Mouse (Mus musculus) liver, embryonic 15.5 days (tissue): Measurements from ENCODE around the gene Tcf20. TPM values are rescaled to one million over a fixed set of nuclear protein-coding genes. Genes with fewer than 3 reads are reported as not detected.

Experiments
- ATAC-seq: fragments of 200-750 bp; cut with Nextera tagmentation; 2 replicates; pipeline ENCODE4 v1.8.0; 2017; ENCODE audit warnings: moderate number of reproducible peaks, mild to moderate bottlenecking, moderate library complexity; ENCODE audit not compliant: insufficient read depth
- H3K27ac ChIP-seq: fragments of 300-500 bp; sonication (generic); replicated peaks from 2 replicates; pipeline ENCODE4 v1.5.1; 2015; ENCODE audit warnings: mild to moderate bottlenecking, inconsistent platforms
- H3K27me3 ChIP-seq: fragments of 300-500 bp; sonication (generic); 2 replicates; pipeline ENCODE4 v1.6.1; 2015; ENCODE audit warnings: mild to moderate bottlenecking, inconsistent platforms
- H3K36me3 ChIP-seq: fragments of 300-500 bp; sonication (generic); replicated peaks from 2 replicates; pipeline ENCODE4 v1.6.1; 2015; ENCODE audit warnings: moderate library complexity, mild to moderate bottlenecking, inconsistent platforms
- H3K4me1 ChIP-seq: fragments of 300-500 bp; sonication (generic); replicated peaks from 2 replicates; pipeline ENCODE4 v1.6.1; 2015; ENCODE audit warnings: inconsistent platforms
- H3K4me2 ChIP-seq: fragments of 300-500 bp; sonication (generic); 2 replicates; pipeline ENCODE4 v1.6.1; 2015; ENCODE audit warnings: moderate library complexity, mild to moderate bottlenecking, inconsistent platforms
- H3K4me3 ChIP-seq: fragments of 300-500 bp; sonication (generic); replicated peaks from 2 replicates; pipeline ENCODE4 v1.5.1; 2015; ENCODE audit warnings: mild to moderate bottlenecking, inconsistent platforms
- H3K9ac ChIP-seq: fragments of 300-500 bp; sonication (generic); 2 replicates; pipeline ENCODE4 v1.6.1; 2015; ENCODE audit warnings: moderate library complexity, mild to moderate bottlenecking, inconsistent platforms
- H3K9me3 ChIP-seq: fragments of 300-500 bp; sonication (generic); replicated peaks from 2 replicates; pipeline ENCODE4 v1.6.1; 2016; ENCODE audit warnings: inconsistent platforms
- WGBS: fragments of 180-500 bp; shearing (Covaris S2); methylation state at CpG from one replicate; pipeline ENCODE4 v1.1.7; 2015; ENCODE audit warnings: mixed read lengths; ENCODE audit not compliant: insufficient replicate concordance; 5-methylcytosine and 5-hydroxymethylcytosine counted together
- polyA plus RNA-seq: library from polyadenylated mRNA; unstranded; fragments of >200 nt; fragmentation: Nextera tagmentation; extraction: Ambion mirVana; gene quantifications from 2 replicates; pipeline ENCODE4 v1.2.1, GENCODE M21; 2015

Tcf20 gene
- polyA plus RNA-seq, 1 experiment from 2014 or later = 2.1 TPM

GRCm38 (mm10) chr15:83010990-83011664 lies 23.5 kb upstream of the Tcf20 start:
- WGBS = 69% methylated on average over 15 of the region's 15 CpGs
- H3K27ac ChIP-seq = no peak overlapping the region
- no peaks in the 10 kb centered on the region for H3K9me3 ChIP-seq
- no peaks in the 10 kb centered on the region for H3K36me3 ChIP-seq
- no peaks in the 10 kb centered on the region for H3K27me3 ChIP-seq
- H3K4me2 ChIP-seq = no peak overlapping the region
- H3K9ac ChIP-seq = no peak overlapping the region
- no peak for ATAC-seq
- H3K4me1 ChIP-seq = peaks cover 27% of the 10 kb centered on the region
- no peak overlapping the region for H3K4me3 ChIP-seq

DNA sequence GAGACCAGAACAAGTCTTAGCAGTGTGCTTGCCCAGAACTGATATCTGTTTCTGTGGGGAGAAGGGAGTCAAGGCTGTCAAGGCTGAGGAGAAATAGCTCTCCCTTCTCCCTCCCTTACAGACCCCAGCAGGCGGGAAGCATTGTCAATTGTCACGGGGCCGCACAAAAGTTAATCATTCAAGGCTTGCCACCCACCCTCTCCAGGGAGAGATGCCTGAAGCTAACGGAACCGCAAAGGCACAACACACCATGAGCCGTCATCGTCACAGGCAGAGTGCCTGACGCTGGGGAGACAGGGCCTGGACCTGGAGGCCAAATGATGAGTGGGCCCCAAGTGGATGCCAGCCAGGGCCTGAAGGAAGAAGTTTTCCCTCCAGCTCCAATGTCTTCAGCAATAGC lies 22.8 kb upstream of the Tcf20 start:
- ATAC-seq = no peak
- WGBS = 55% methylated on average over 8 of the region's 8 CpGs
- Histone ChIP-seq H3K9ac (no peak overlapping the region), H3K27ac (peak overlapping the region; percentile 7; the same call in 1 of the 2 replicates), H3K4me2 (no peak overlapping the region), H3K27me3 (no peaks in the 10 kb centered on the region), H3K36me3 (no peaks in the 10 kb centered on the region), H3K4me3 (no peak overlapping the region), H3K4me1 (peaks cover 27% of the 10 kb centered on the region; the same call in 1 of the 2 replicates), H3K9me3 (no peaks in the 10 kb centered on the region)

DNA sequence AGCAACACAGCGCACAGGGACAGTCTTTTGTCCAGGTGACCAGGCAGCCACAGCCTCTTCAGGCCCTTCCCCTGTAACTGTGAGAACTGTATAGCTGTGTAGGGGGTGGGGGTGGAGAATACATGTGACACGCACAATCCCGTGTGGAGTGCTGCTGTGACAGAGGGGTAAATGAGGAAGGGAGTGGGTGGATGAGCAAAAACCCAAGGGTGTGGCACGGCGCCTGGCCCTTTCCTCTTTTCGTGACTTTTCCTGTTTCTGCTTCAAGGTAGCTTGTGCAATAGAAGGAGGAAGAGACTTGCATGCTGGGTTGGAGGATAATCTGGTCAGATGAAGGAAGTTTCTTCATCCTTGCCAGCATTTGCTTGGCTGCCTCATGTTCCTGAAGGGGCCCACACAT lies 21.9 kb upstream of the Tcf20 start:
- 33% methylated on average over 6 of the region's 6 CpGs for WGBS
- Histone ChIP-seq H3K36me3 (no peaks in the 10 kb centered on the region), H3K9ac (no peak overlapping the region), H3K4me2 (no peak overlapping the region), H3K4me1 (peaks cover 27% of the 10 kb centered on the region; the same call in 1 of the 2 replicates), H3K9me3 (no peaks in the 10 kb centered on the region), H3K27me3 (no peaks in the 10 kb centered on the region), H3K4me3 (no peak overlapping the region), H3K27ac (peak overlapping the region; percentile 53; the same call in 1 of the 2 replicates)
- ATAC-seq = peak; percentile 53

DNA sequence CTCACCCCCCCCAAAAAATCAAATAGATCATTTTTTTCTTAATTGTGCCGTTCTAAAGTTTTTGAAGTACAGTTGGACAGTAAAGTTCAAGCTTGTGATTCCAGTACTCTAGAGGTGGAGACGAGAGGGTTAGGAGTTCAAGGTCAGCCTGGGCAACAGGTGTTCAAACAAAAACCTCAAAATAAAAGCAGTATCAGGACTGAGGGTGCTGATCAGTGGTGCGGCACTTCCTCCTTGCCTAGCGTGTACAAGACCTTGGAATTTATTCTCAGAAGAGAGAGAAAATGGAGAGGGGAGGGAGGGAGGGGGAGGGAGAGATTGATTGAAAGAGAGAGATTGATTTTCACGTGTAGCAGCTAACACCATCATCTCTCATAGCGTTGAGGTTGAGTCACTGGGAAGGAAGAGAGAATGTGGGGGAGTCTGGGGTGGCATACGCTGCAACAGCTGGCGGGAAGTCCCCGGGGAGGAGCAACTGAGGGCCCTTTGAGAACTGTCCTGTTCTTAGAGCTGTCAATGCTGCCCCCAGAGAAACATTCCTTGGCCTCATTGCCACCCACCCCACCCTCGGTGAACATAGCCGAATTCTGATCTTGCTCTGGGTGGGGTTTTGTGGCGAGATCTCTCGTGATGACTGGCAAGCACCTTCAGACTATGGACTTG lies 21.2 kb upstream of the Tcf20 start:
- Histone ChIP-seq H3K9me3 (no peaks in the 10 kb centered on the region), H3K27me3 (no peaks in the 10 kb centered on the region), H3K27ac (peak overlapping the region; percentile 53), H3K4me1 (peaks cover 27% of the 10 kb centered on the region; the same call in 1 of the 2 replicates), H3K4me3 (no peak overlapping the region), H3K4me2 (no peak overlapping the region), H3K9ac (no peak overlapping the region), H3K36me3 (no peaks in the 10 kb centered on the region)
- peak; percentile 37; the same call in 1 of the 2 replicates for ATAC-seq
- WGBS = 45% methylated on average over 13 of the region's 13 CpGs

- Histone ChIP-seq H3K4me3 (no peak overlapping the region), H3K4me2 (0 out of 2 replicates have a peak overlapping the region, but pooled peaks have one; percentile 11), H3K9me3 (no peaks in the 10 kb centered on the region), H3K4me1 (peaks cover 27% of the 10 kb centered on the region; the same call in 1 of the 2 replicates), H3K36me3 (no peaks in the 10 kb centered on the region), H3K27me3 (no peaks in the 10 kb centered on the region), H3K27ac (no peak overlapping the region), H3K9ac (no peak overlapping the region)
- no peak for ATAC-seq
- 60% methylated on average over 15 of the region's 15 CpGs for WGBS
Measured at GRCm38 (mm10) chr15:83007346-83007920, 19.8 kb upstream of the Tcf20 start.

DNA sequence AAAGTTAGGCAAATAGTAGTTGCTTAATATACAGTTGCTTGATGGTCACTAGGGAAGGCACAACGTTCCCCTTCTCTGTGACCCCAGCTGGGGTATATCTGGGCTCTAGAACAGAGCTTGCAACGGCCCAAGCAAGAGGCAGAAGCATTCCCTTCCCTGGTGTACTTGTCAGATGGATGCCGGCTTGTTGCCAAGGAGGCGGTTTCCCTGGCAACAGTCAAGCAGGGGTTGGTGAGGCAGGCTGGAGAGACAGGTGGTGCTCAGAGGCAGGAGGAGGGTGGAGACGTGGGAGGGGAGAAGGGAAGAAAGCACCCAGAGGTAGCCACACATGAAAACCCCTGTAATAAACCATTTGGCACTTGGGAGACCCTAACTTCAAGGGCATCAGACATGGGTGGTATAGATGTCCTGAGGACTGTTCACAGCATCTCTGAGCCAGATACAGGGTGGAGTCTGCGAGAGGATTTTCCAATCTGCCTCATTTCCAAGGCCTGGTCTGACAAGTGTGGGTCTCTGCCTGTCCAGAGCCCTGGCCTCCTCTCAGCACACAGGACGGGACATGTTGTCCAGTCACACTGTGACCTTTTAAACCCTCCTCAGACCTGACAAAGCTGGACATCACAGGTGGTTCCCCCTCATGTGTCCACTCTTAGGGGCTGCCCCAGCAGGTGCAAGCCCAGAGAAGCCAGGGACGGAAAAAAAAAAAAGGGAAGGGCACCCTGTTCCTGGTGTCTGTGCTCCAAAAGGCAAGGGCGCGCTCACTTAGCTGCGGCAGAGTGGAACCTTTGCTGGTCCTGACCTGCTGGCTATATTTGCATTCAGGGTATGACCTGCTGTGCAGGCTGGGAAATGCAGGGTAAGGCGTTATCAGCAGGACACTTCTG lies 15.2 kb upstream of the Tcf20 start:
- Histone ChIP-seq H3K4me3 (no peak overlapping the region), H3K9me3 (no peaks in the 10 kb centered on the region), H3K27ac (no peak overlapping the region; the same call in 1 of the 2 replicates), H3K4me1 (peaks cover 7% of the 10 kb centered on the region; the same call in 1 of the 2 replicates), H3K36me3 (no peaks in the 10 kb centered on the region), H3K27me3 (no peaks in the 10 kb centered on the region; the same call in 1 of the 2 replicates), H3K9ac (no peak overlapping the region), H3K4me2 (no peak overlapping the region)
- 58% methylated on average over 12 of the region's 12 CpGs for WGBS
- ATAC-seq = no peak

- Histone ChIP-seq H3K36me3 (no peaks in the 10 kb centered on the region), H3K4me1 (peaks cover 7% of the 10 kb centered on the region; the same call in 1 of the 2 replicates), H3K4me2 (no peak overlapping the region), H3K9ac (no peak overlapping the region), H3K27me3 (no peaks in the 10 kb centered on the region; the same call in none of the 2 replicates), H3K4me3 (no peak overlapping the region), H3K9me3 (no peaks in the 10 kb centered on the region), H3K27ac (no peak overlapping the region)
- 0 out of 2 replicates have a peak, but pooled peaks have one; percentile 18 for ATAC-seq
- WGBS = 44% methylated on average over 6 of the region's 6 CpGs
Measured at GRCm38 (mm10) chr15:82998811-82999221, 11.1 kb upstream of the Tcf20 start.

DNA sequence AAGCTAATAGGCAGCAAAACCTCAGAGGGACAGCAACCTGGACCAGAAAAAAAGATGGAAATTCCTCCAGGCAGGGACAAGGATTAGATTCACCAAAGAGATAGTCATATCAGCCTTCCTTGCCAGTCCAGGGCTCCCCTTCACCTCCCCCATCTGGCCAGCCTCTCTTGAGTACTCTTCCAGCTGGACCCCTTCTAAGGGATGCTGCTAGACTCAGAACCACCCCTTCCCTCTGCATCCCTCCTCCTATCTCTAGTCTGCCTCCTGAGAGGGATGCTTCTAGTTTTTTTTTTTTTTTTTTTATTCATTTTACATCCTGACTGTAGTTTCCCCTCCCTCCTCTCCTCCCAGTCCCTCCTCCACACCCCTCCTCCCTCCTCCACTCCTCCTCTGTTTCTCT lies 8.8 kb upstream of the Tcf20 start:
- Histone ChIP-seq H3K27me3 (no peaks in the 10 kb centered on the region; the same call in none of the 2 replicates), H3K9ac (no peak overlapping the region), H3K36me3 (no peaks in the 10 kb centered on the region), H3K9me3 (no peaks in the 10 kb centered on the region), H3K4me2 (no peak overlapping the region), H3K4me3 (no peak overlapping the region), H3K27ac (no peak overlapping the region), H3K4me1 (peaks cover 7% of the 10 kb centered on the region; the same call in 1 of the 2 replicates)
- ATAC-seq = no peak

GRCm38 (mm10) chr15:82995239-82995638 lies 7.6 kb upstream of the Tcf20 start:
- no peaks in the 10 kb centered on the region for H3K36me3 ChIP-seq
- peaks cover 10% of the 10 kb centered on the region for H3K27me3 ChIP-seq
- no peaks in the 10 kb centered on the region for H3K9me3 ChIP-seq
- no peak overlapping the region for H3K9ac ChIP-seq
- H3K4me3 ChIP-seq = no peak overlapping the region
- WGBS = 56% methylated on average over 7 of the region's 7 CpGs
- no peak overlapping the region for H3K4me2 ChIP-seq
- H3K4me1 ChIP-seq = peaks cover 7% of the 10 kb centered on the region; the same call in 1 of the 2 replicates
- H3K27ac ChIP-seq = no peak overlapping the region
- ATAC-seq = no peak

- no peak for ATAC-seq
- Histone ChIP-seq H3K4me1 (0 out of 2 replicates have a peak, but pooled peaks cover 5% of the 10 kb centered on the region), H3K4me3 (no peak overlapping the region), H3K27me3 (peaks cover 33% of the 10 kb centered on the region), H3K9me3 (no peaks in the 10 kb centered on the region), H3K4me2 (no peak overlapping the region), H3K36me3 (no peaks in the 10 kb centered on the region), H3K9ac (no peak overlapping the region), H3K27ac (no peak overlapping the region)
- 62% methylated on average over 9 of the region's 9 CpGs for WGBS
Measured at GRCm38 (mm10) chr15:82992911-82993310, 5.2 kb upstream of the Tcf20 start.
